Mouse (Mus musculus): Measurements from ENCODE around the gene Dgat2. TPM values are rescaled to one million over a fixed set of nuclear protein-coding genes. Genes with fewer than 3 reads are reported as not detected.

Dgat2 gene
- polyA plus RNA-seq, 1 experiment, result 10.9 TPM

DNA sequence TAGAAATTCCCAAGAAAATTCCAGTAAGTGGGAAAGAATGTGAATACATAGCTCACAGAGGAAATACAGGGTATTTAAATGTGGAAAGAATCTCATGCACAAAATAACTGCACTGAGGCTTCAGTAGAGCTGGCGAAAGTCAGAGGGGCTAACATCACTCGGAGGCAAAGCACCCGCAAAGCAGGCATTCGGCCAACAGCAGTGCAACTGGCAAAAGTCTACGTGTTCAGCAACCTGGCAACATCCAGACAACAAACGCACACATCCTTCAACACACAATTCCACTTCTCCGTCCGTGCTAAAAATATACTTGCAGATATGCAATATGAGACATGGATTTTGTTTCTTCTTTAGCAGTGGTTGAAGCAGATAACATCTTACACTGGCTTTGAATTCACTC lies 56.5 kb downstream of the Dgat2 start:
- 45% methylated on average over 8 of the region's 8 CpGs for WGBS
- Histone ChIP-seq H3K4me3 (replicated peaks; ENCODE audit: control insufficient read depth, low read depth, low read length) (no peak overlapping the region), H3K4me1 (ENCODE audit: control insufficient read depth, insufficient read depth, low read length) (peaks cover 5% of the 10 kb centered on the region), H3K27ac (ENCODE audit: control insufficient read depth, insufficient read depth, low read depth, low read length, poor library complexity) (no peak overlapping the region)
- no peak for TF ChIP-seq POLR2A (IDR thresholded peaks at IDR 0.05; ENCODE audit: borderline replicate concordance, control insufficient read depth, low read depth, low read length)
- TF ChIP-seq CTCF (IDR thresholded peaks at IDR 0.05; ENCODE audit: control insufficient read depth, insufficient read depth, low read length), result no peak

GRCm38 (mm10) chr7:99122651-99123050 lies 59.9 kb downstream of the Dgat2 start:
- no peak overlapping the region for H3K27ac ChIP-seq (ENCODE audit: control insufficient read depth, insufficient read depth, low read depth, low read length, poor library complexity)
- 50% methylated on average over 5 of the region's 5 CpGs for WGBS
- H3K4me1 ChIP-seq (ENCODE audit: control insufficient read depth, insufficient read depth, low read length), result peaks cover 4% of the 10 kb centered on the region

GRCm38 (mm10) chr7:99120865-99121521 lies 61.5 kb downstream of the Dgat2 start:
- Histone ChIP-seq H3K4me1 (ENCODE audit: control insufficient read depth, insufficient read depth, low read length) (peaks cover 3% of the 10 kb centered on the region), H3K27ac (ENCODE audit: control insufficient read depth, insufficient read depth, low read depth, low read length, poor library complexity) (peak overlapping the region; percentile 63; the same call in 1 of the 2 replicates), H3K4me3 (replicated peaks; ENCODE audit: control insufficient read depth, low read depth, low read length) (no peak overlapping the region)
- 29% methylated on average over 5 of the region's 5 CpGs for WGBS
- TF ChIP-seq CTCF (IDR thresholded peaks at IDR 0.05; ENCODE audit: control insufficient read depth, insufficient read depth, low read length) (no peak), POLR2A (IDR thresholded peaks at IDR 0.05; ENCODE audit: borderline replicate concordance, control insufficient read depth, low read depth, low read length) (no peak)

More at GRCm38 (mm10) chr7:99122651-99123050, 59.9 kb downstream of the Dgat2 start:
- TF ChIP-seq POLR2A (IDR thresholded peaks at IDR 0.05; ENCODE audit: borderline replicate concordance, control insufficient read depth, low read depth, low read length) (no peak), CTCF (IDR thresholded peaks at IDR 0.05; ENCODE audit: control insufficient read depth, insufficient read depth, low read length) (no peak)
- H3K4me3 ChIP-seq (replicated peaks; ENCODE audit: control insufficient read depth, low read depth, low read length), result no peak overlapping the region

- WGBS, result 38% methylated on average over 4 of the region's 4 CpGs
- H3K4me1 ChIP-seq (ENCODE audit: control insufficient read depth, insufficient read depth, low read length), result peaks cover 3% of the 10 kb centered on the region
- H3K4me3 ChIP-seq (replicated peaks; ENCODE audit: control insufficient read depth, low read depth, low read length), result no peak overlapping the region
- H3K27ac ChIP-seq (ENCODE audit: control insufficient read depth, insufficient read depth, low read depth, low read length, poor library complexity), result 0 out of 2 replicates have a peak overlapping the region, but pooled peaks have one; percentile 15
- TF ChIP-seq CTCF (IDR thresholded peaks at IDR 0.05; ENCODE audit: control insufficient read depth, insufficient read depth, low read length) (no peak), POLR2A (IDR thresholded peaks at IDR 0.05; ENCODE audit: borderline replicate concordance, control insufficient read depth, low read depth, low read length) (no peak)
Observed at GRCm38 (mm10) chr7:99120082-99120481, 62.4 kb downstream of the Dgat2 start.

DNA sequence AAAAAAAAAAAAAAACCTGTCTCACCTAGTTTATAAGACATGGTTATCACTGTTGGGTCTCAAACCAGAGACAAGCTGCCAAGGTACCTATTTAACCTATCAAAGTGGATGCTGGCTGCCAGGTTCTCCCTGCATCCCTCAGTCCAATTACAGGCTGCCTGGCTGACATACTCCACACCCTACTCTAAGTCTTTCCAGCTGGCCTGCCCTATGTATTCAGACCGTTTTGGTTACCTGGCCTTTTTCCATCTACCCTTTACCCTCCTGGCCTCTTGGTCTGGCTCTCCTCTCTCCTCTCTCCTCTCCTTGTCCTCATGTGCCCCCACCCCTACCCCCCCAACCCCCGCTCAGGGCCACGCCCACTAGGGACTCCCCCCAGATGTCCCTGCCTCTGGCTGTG lies 65.7 kb downstream of the Dgat2 start:
- Histone ChIP-seq H3K4me3 (replicated peaks; ENCODE audit: control insufficient read depth, low read depth, low read length) (no peak overlapping the region), H3K27ac (ENCODE audit: control insufficient read depth, insufficient read depth, low read depth, low read length, poor library complexity) (no peak overlapping the region), H3K4me1 (ENCODE audit: control insufficient read depth, insufficient read depth, low read length) (peaks cover 3% of the 10 kb centered on the region)
- no peak for TF ChIP-seq POLR2A (IDR thresholded peaks at IDR 0.05; ENCODE audit: borderline replicate concordance, control insufficient read depth, low read depth, low read length)
- no peak for TF ChIP-seq CTCF (IDR thresholded peaks at IDR 0.05; ENCODE audit: control insufficient read depth, insufficient read depth, low read length)
- 74% methylated on average over 3 of the region's 3 CpGs for WGBS

DNA sequence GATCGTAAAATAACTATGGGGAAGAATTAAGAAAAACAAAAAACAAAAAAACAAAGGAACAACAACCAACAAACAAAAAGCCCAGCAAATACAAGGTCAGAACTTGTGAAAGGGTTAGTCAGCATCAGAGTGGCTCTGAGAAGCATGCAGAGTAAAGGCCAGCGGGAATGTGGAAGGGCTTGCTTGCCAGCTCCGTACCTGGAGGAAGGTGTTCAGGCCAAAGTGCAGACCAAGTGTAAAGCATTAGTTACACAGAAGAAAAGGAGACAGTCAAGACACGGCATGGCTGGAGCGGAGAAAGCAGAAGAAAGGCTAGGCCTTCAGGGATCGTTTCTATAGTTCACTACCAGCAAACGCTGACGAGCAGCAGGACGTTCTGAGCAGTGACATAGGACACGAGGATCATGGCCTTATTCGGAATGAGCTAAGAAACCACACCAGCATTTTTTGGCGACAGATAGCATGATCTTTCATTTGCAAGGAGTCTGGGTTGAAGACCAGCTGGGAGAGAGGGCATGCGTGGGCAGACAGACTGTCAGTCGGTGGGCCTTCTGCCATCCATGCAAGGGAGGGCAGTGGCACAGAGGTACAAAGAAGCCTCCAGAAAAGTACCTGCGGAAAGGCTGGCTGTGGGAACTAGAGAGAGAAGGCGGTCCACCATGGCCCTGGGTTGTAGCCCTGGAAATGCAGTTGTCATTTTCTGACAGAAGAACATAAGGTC lies 68.4 kb downstream of the Dgat2 start:
- Histone ChIP-seq H3K4me1 (ENCODE audit: control insufficient read depth, insufficient read depth, low read length) (no peaks in the 10 kb centered on the region; the same call in none of the 2 replicates), H3K4me3 (replicated peaks; ENCODE audit: control insufficient read depth, low read depth, low read length) (no peak overlapping the region), H3K27ac (ENCODE audit: control insufficient read depth, insufficient read depth, low read depth, low read length, poor library complexity) (no peak overlapping the region)
- WGBS, result 87% methylated on average over 16 of the region's 16 CpGs
- TF ChIP-seq POLR2A (IDR thresholded peaks at IDR 0.05; ENCODE audit: borderline replicate concordance, control insufficient read depth, low read depth, low read length) (no peak), CTCF (IDR thresholded peaks at IDR 0.05; ENCODE audit: control insufficient read depth, insufficient read depth, low read length) (no peak)

GRCm38 (mm10) chr7:99107566-99107965 lies 75.0 kb downstream of the Dgat2 start:
- Histone ChIP-seq H3K4me3 (replicated peaks; ENCODE audit: control insufficient read depth, low read depth, low read length) (no peak overlapping the region), H3K4me1 (ENCODE audit: control insufficient read depth, insufficient read depth, low read length) (peaks cover 1% of the 10 kb centered on the region; the same call in 1 of the 2 replicates), H3K27ac (ENCODE audit: control insufficient read depth, insufficient read depth, low read depth, low read length, poor library complexity) (no peak overlapping the region)
- no peak for TF ChIP-seq POLR2A (IDR thresholded peaks at IDR 0.05; ENCODE audit: borderline replicate concordance, control insufficient read depth, low read depth, low read length)
- TF ChIP-seq CTCF (IDR thresholded peaks at IDR 0.05; ENCODE audit: control insufficient read depth, insufficient read depth, low read length), result no peak
- 52% methylated on average over 3 of the region's 3 CpGs for WGBS

DNA sequence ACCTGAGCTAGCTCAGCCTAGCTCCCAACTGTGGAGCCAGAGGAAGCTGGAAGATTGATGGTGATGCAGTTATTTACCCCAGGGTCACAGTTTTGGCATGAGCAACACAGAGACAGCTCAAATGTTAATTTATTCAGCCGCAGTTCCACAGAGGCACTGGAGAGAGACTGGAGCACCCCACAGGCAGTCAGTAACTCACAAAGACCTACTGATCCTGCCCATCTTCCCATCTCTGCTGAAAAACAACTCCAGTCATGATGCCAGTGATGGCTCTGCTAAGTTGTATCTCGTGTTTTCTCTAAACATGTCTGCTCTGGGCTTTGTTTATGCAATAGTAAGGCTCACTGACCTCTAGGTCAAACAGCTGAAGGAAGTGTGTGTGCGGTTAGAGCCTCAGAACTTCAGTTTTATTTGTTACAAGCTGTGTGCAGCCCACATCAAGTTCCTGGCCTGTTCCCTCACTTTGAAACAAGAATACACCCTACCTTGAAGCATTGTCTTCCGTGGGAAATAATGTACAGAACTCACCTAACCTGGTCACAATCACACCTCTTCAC lies 75.7 kb downstream of the Dgat2 start:
- H3K4me1 ChIP-seq (ENCODE audit: control insufficient read depth, insufficient read depth, low read length), result peaks cover 1% of the 10 kb centered on the region; the same call in 1 of the 2 replicates
- H3K27ac ChIP-seq (ENCODE audit: control insufficient read depth, insufficient read depth, low read depth, low read length, poor library complexity), result no peak overlapping the region
- H3K4me3 ChIP-seq (replicated peaks; ENCODE audit: control insufficient read depth, low read depth, low read length), result no peak overlapping the region
- 57% methylated on average over 4 of the region's 4 CpGs for WGBS
- TF ChIP-seq CTCF (IDR thresholded peaks at IDR 0.05; ENCODE audit: control insufficient read depth, insufficient read depth, low read length), result no peak
- no peak for TF ChIP-seq POLR2A (IDR thresholded peaks at IDR 0.05; ENCODE audit: borderline replicate concordance, control insufficient read depth, low read depth, low read length)

Other genes starting within 250 kb of the Dgat2 start
- gene Uvrag, start 41.6 kb downstream of the Dgat2 start, polyA plus RNA-seq (2011; ENCODE audit: insufficient read depth, insufficient read length, low replicate concordance, missing spikeins), result 10.5 and 38.2 TPM in 2 replicates
- gene Mogat2, start 55.9 kb upstream of the Dgat2 start, polyA plus RNA-seq (2011; ENCODE audit: insufficient read depth, insufficient read length, low replicate concordance, missing spikeins), result 1.1 and 5.9 TPM in 2 replicates
- gene Map6, start 84.7 kb upstream of the Dgat2 start, polyA plus RNA-seq (2011; ENCODE audit: insufficient read depth, insufficient read length, low replicate concordance, missing spikeins), result 1.7 TPM in 1 of 2 replicates, not detected in the other
- 12.1 and 47.9 TPM in 2 replicates for gene Serpinh1, start 170.5 kb upstream of the Dgat2 start, polyA plus RNA-seq (2011; ENCODE audit: insufficient read depth, insufficient read length, low replicate concordance, missing spikeins)
- 0.54 and 1.5 TPM in 2 replicates for gene Gdpd5, start 198.7 kb upstream of the Dgat2 start, polyA plus RNA-seq (2011; ENCODE audit: insufficient read depth, insufficient read length, low replicate concordance, missing spikeins)

Measured in bone marrow, adult 2 months (tissue).